Mouse (Mus musculus): ENCODE data around the gene Asphd1.

The Asphd1 gene

GRCm38 (mm10) chr7:126896912-126897311 lies 52.5 kb downstream of the Asphd1 start:
- no peak for DNase-seq (ENCODE audit: low read depth, low spot score)
